Mouse (Mus musculus) lung, postnatal 10 days (tissue): ENCODE measurements at regions not wholly inside any gene's neighbourhood (a gene's known extent, or its start where the extent isn't known, plus 50 kb on each side); places are given as distances from the start of the nearest gene placed in this dataset.

Source experiments
- DNase-seq: peaks from one replicate; pipeline ENCODE4 v3.0.0; 2021

DNA sequence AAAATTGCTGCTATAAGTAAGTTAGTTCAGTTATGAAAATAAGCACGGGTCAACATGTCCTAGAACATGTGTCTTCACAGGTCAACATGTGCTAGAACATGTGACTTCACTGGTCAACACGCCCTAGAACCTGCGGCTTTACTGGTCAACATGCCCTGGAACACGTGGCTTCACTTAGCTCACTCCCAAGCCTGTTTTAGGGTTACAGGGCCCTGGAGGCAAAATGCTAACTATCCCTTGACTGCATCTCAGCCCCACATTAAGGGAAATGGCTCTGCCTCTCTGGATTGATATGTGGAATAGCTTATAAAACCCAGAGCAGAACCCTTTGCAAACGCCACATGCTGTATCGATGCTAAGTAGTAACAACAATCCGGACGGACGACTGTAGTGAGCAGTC is 67.8 kb downstream of the Nkx6-1 start:
- DNase-seq: no peak

DNA sequence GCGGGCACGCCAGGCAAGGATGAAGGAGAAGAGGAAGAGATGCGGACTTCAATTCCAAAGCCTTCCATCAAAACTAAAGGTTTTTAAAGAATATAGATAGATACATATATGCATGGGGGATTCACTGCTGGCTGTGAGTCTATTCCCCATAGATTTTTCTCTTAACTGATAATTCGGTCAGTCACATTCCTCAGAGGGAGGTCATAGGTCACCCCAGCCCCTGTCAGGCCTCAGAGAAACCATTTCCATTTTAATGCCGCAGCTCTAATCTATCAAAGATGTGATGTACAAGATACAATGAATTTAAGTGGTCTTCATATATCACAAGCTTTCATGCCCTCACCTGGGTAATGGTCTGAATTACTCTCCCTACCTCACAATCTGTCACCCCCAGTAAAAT is 73.6 kb downstream of the Nkx6-1 start:
- no peak for DNase-seq

DNA sequence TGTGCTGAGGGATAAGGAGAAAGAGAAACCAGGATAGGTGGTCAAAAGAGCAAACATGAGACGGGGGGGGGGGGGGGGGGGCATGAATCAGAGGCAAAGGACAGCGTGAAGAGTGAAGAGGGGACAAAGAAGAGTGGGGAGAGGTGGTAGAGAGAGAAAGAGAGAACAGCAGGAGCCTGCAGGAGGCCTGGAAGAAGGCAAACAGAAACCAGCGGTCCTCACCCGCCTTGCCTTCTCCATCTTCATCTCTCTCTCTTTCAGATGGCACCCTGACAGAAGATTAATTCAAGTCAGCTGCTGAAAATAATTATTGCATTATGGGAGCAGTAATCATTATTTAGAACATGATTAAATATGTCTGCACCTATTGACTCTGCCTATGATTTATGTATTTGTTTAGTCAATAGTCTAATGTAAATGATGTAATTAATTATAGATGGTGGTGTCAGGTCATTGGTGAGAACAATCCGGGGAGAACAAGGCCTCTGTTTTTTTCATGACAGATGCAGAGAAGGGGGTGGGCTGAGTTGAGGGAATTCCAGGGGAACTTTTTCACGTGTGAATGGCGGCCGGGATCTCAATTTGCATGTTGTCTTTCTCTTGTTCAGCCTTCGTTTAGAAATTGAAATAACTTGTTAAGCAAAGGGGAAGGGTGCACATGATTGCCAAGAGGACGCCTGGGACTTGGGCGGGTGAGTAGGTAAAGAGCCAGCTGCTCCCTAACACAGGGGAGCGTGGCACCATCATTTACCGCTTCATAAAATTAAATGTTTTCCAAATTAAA is 74.3 kb downstream of the Nkx6-1 start:
- DNase-seq: no peak

DNA sequence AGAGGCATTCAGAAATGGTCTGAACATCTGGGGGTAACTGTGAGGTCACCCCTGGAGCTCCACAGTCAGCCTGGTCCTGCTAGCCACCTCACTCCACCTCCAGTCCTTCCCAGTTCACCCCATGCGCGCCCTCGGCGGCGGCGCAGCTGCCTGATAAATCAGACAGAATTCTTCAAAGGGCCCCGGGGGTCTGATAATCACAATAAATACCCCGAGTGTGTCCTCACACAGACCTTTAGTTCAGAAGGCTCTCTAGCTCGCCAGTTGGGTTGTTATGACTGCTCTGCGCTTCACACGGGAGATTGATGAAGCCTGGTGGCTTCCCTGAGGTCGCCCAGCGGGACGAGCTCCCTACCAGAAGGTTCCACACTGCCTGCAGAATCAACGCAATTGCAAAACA is 91.8 kb downstream of the Nkx6-1 start:
- no peak for DNase-seq

DNA sequence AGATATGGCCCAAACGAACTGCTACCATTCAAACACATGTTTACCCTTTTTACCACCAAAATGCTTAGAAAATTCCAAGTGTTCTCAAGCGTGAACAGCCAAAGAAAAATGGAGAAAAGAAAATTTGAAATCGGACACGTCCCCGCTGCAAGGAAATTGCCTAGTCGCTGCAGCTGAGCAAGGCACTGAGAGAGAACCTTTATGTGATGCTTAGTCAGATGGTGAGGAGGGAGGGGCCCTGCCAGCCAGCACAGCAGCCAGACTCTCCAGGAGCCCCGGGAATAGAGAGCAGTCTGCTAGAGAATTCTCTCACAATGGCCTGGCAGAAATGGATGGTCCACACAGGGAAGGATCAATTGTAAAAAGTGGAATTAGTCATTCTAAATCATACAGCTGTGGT is 99.0 kb downstream of the Nkx6-1 start:
- no peak for DNase-seq

DNA sequence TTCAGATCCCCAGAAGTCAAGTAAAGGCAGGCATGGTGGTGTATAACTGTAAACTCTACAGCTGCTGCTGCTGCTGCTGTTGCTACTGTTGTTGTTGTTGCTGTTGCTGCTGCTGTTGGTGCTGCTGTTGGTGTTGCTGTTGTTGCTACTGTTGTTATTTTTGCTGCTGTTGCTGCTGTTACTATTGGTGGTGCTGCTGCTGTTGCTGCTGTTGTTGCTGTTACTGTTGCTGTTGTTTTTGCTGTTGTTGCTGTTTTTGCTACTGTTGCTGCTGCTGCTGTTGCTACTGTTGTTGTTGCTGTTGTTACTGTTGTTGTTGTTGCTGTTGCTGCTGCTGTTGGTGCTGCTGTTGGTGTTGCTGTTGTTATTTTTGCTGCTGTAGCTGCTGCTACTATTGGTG is 104.4 kb downstream of the Nkx6-1 start:
- no peak for DNase-seq

DNA sequence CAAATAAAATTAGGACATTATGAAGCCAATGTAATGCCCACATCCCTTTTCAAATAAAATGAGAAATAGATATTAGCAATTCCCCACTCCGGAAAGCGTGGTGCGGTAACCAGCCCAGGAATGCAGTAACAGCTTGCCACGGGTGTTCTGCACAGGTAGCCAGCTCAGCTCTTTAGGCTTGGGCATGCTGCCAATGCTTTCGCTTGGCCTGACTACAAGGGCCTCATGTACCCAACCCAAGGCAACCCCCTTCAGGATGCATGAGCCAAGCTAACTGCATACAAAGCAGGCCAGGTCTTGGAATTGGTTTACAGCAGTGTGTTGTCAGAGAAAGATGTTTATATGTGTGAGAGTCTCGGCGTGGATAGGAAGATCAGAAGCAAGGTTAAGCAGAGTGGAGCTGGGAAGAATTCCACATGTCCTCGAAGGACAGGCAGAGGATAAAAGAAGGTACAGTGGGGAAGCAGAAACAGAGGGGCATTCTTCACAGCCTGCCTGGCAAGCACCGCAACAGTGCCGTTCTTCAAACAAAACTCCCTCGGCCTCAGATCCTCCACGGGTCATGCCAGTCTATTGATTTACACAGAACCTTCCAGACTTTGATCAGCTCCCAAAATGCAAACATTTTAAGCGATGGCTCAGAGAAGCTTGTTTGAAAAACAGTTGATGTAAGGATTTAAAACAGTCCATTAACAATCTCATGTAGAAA is 106.4 kb downstream of the Nkx6-1 start:
- DNase-seq: peak; percentile 11

DNA sequence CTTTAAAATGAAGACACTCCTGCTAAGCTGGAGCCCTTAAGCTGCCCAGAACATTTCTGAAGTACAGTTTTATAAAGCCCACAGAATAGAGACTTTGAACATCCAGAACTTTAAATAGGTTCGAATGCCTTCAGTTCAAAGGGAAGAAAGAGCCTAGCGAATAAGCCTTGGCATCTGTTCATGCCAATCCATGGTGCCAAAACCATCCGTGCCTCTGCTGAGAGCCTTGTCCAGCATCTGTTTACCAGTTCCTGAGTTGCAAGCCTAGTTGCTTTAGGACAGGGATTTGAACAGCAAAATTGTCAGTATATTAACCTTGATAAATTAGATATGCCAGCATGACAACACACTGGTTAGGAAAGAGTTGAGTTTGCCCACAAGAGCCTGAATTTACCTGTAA is 107.6 kb downstream of the Nkx6-1 start:
- no peak for DNase-seq

DNA sequence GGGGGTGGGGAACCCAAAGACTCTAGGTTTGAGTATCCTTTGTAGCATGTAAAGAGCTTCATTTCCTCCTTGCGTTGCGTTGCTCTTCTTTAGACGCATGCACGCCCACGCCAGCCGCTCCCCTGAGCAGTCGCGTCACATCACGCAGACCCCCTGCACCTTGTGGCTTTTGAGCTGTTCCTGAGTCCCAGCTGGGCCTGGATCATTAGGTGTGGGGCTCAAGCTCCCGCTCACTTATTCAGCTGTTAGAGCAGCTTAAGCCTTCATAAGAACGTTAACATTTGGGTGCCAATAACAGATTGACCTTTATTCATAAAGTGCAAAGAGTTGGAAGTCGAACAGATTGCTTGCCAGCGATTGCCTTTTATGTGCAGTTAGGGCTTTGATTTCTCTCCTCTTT is 121.5 kb downstream of the Nkx6-1 start:
- no peak for DNase-seq

DNA sequence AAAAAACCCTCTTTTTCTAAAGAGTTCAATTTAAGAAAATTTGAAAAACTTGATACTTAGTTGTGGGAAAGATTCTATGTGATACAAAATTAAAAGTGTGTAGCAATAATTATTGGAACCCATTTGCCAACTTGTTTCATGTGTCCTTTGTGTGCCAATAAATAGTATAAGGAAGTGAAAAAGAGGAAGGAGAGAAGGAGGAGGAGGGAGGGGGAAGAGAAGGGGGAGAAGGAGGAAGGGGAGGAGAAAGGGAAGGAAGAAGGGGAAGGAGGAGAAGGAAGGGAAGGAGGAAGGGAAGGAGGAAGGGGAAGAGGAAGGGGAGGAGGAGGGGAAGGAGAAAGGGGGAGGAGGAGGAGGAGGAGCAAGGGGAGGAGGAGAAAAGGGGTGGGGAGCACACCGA is 125.0 kb downstream of the Nkx6-1 start:
- no peak for DNase-seq

DNA sequence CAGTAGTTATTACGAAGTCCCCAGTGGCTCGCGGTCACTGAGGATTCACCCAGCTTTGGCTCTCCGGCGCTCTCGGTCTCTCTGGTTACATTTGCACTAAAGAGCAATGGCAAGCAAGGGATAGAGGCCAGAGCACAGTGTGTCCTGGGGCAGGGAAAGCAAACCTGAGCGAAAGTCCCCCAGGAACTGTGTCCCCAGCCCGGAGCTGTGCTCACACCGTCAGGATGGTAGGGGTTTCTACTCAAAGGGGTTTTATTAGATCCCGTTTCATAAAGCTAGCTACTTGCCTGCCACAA is 125.6 kb downstream of the Nkx6-1 start:
- no peak for DNase-seq

DNA sequence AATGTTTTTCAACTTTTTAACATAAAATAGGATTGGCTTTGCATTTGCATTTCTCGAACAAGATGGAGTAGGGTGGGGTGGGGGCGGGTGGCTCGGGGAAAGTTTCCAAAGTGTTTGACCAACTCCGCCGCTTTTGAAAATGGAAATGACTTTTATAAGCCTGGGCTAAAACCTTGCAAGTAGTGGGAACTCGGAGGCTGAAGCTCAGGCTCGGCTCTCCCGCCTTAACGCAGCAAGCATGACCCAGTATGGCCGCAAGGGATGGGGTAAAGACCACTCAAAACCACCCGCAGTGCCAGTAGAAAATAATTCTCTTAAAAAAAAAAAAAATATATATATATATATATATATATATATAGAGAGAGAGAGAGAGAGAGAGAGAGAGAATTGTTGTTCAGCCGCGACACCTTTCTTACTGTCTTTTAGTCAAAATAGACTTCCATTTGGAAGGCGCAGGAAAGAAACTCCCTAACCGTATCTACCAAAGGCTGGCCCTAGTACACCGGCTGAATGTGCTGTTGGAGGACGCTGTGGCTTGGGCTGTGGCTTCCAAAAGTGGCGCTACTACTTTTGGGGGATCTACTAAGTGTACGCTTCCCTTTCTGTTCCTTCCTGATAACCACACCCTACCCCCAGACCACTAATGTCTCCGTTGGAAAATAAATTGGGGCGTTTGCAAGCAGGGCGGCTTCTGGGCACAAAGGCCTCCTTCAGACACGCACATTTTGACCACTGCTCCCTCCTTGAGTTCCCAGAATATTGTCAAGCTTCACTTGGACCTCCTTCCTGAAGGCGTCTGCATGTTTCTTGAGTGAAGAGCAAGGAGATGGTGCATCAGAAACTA is 126.2 kb downstream of the Nkx6-1 start:
- DNase-seq: no peak

DNA sequence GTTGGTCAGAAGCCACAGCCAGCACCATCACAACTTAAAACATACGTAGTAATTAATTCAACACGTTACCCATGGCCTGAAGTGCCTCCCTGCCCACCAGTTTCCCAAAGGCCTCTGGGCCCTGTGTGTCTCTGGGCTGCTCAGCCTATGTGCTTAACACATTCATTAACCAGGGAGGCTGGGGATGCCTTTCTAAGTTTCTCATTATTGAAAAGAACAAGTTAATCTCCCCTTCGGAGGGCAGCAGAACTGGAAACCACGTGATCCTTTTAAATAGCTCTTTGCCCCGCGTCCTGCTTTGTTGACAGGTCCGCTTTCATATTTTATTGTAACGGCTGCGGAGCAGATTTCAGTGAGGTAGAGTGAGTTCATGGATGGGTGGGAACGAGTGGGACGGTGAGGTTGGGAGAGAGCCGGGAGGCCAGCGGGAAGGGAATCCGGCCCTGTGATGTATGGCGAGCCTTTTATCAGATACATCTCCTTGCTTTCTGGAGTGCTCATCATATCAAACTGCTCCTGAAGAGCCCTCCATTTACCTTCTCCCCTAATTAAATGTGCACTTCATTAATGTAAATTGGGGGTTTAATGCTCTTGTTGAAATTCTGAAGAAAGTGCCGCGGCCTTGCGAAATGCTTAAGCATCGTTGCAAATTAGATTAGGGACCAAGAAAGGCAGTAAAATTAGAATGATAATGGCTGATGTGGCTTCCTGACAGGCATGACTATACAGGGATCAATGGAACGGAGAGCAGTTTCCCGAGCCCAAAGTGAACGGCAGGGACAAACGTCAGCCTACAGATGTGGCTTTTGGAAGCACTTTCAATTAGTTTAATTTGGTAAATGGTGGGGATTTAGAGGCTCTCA is 127.0 kb downstream of the Nkx6-1 start:
- DNase-seq: no peak

DNA sequence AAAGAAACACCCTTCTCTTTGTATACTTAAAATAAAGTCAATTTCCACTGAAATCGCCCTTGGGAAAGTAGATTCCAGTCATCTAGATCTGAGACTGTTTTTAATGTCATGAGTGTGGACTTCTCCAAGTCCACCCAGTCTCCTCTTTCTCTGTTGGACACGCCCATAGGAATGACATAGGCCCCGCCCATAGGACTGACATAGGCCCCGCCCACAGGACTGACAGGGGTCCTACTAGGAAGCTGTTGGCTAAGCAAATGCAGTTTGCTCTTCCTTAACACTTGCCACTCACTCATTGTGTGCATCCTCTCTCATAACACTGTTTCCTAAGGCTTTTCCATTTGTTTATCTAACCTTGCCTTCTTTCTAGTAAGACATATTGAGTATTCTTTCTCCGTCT is 129.3 kb downstream of the Nkx6-1 start:
- peak; percentile 8 for DNase-seq

DNA sequence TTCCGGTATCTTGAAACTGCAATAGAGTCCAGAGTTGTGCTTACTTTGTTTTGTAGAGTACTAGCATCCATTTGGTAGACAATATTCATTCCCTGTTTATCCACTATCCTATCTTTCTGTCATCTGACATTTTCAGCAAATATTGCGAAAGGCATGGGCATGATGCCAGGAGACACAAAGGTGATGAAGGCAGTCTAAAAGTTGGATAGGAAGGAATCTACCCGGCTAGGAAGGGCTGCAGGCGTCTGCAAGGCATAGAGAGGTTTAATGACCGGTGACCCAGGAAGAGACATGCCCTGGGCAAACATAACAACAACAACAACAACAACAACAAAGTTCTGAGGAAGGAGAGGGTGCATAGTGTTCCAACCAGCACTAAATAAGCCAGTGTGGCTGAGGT is 139.4 kb downstream of the Nkx6-1 start:
- no peak for DNase-seq

DNA sequence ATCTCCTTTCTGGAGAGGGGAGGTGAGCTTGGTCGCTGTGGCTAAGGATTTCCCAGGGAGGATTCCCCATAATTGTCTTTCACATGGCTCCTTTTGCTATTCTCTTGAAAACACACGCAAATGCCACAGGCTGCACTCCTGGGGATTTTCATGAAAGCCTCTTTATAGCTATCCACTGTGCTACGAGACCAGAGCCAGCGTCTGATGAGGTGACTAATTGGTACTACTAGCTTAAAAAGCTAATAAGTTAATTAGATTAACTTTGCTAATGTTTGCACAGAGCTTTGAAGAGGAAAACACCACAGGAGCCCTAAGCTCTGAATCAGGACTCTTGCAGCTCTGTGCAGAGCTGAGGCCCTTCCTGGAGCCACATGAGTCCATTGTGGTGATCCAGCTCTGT is 140.1 kb downstream of the Nkx6-1 start:
- no peak for DNase-seq

DNA sequence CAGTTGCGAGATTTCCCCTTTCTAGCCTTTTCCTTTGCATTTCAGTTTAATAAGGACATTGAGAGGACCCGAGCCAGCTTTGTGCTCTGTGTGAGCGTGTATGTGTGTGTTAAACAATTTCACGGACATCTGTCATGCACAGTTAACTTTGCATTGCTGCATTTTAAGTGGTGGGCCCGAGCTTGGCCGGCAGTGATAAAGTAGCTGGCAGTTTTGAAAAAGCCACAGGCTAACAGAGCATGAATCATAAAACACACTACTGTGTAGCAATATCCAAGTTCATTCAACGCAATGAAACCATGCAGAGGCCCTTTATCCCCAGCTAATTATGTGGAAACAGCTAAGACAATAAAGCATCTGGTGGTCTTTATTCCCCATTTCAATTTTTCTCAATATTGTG is 140.9 kb downstream of the Nkx6-1 start:
- no peak for DNase-seq

DNA sequence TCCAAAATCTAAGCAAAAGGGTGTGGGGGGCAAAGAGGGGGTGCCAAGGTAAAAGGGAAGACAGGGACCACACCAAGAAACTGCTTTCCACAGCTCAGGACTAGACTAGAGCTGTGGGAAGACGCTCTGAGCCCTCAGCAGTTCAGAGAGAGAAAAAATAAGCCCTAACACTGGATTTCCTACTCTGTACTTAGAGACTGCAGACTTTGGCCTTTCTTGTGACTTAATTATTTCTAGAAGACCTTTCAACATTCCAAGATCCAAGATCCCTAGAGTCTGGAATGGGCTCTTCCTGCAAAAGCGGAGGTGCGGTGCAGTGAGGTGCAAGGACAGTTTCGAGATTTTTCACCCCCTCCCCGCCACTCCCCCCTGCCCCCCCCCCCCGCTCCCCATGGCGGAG is 141.3 kb downstream of the Nkx6-1 start:
- no peak for DNase-seq

DNA sequence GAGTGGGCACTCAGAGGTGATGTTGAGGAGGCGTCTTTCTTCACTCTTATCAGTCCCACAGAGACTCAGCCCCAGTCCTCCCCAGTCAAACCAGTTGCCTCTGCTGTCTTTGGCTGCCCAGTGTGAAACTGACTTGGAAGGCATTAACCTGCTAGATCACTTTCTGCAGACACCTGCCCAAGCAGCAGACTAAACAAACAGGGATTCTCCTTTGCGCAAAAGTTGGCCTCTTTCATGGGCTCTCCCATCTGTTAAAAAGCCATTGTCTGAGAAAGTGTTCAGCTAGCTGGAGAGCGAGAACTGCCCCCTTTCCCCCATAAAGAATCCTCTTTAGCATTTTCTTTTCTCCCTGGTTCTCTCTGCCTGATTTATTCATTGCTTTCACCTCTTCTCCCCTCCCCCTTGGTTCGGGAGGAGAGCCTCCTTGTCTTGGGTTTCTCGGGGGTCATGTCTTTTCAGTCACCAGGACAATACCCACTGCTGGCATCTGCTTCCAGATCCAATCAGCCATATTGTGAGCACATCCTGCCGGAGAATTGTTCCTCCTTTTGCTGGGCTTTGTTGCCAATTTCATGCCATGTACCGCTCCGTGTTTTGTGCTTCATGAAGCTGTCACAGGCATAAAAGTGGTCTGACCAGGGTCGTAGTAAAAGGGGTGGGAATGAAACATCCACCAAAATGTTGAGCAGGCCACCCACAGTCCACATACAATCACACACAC is 143.7 kb downstream of the Nkx6-1 start:
- DNase-seq: no peak

DNA sequence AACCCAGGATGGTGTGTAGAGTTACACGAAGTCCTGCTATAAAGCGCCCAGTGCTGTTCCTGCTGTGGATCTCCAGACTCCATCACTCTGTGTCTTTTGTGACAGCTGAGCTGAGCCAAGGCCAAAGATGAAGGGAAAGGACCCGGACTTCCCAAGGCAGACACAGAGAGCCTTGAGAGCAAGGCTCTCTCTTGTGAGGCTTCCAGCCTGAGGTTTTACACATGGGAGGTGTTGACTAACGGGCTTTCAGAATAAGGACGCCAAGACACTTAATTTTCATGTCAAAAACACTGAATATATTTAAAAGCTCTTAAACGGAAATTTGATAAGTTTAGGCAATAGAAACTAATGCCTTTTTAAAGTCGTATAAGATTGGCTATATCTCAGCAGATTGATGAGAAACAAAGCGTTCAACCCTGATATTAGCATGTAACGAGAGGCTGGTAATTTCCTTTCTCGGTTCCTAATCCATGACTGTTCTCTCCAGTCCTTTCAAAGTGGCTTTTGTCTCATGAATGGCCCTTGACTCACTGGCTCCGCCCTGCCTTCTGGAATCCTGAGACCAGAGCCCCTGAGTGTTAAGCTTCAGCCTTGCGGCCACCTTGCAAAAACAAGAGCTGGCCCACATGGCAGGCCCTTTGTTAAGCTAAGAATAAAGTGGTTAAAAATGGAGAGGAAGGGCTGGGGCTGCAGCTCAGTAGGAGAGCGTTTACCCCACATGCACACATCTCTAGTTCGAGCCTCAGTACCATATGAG is 145.8 kb downstream of the Nkx6-1 start:
- DNase-seq: no peak

DNA sequence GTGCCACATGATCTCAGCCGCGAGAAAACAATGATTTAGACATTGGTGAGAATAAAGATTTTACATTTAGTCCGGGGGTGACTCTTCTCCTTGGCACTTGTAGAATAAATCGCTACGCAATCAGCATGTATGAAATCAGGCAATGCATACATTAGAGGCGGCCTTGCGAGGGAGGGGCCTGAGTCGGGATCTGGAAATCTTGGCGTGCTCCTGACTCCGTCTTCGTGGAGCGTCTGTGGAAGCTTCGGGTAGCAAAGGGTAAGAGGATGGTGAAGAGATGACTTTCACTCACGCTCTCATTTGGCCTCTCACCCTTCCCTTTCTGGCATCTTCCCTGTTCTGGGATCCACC is 167.1 kb downstream of the Nkx6-1 start:
- no peak for DNase-seq
